Mouse (Mus musculus): ENCODE data around the gene Glul.

DNA sequence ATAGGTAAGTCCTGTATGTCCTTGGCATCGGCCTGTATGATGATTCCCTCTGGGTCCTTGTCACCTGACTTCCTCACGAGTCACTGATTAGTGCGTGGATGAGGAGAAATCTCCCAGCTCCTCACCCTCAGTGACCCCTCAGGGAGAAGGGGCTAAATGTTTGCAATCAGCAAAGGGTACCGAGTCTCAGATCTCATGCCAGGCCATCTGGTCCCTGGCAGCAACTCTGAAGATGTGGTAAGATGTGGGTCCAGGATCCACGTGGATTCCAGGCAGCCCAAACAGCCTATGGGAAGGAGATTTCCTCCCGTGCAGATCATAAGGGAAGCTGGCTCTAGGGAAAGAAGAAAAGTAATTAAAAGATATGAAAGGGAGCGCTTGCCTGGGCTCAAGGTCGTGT, 43.8 kb upstream of the Glul start:
- no peak for TF ChIP-seq CTCF (IDR thresholded peaks at IDR 0.05; ENCODE audit: low read depth)
- no peak for TF ChIP-seq EP300 (optimal IDR thresholded peaks at IDR 0.05)

Data from stomach, postnatal 0 days (tissue).